Mouse (Mus musculus): ENCODE data around the gene Tnrc18.

GRCm38 (mm10) chr5:142678141-142678571, 139.3 kb downstream of the Tnrc18 start:
- TF ChIP-seq POLR2A (IDR thresholded peaks at IDR 0.05; ENCODE audit: borderline replicate concordance, insufficient read depth, low read length) (0 out of 2 replicates have a peak, but pooled peaks have one; percentile 15), CTCF (IDR thresholded peaks at IDR 0.05; ENCODE audit: borderline replicate concordance, insufficient read depth, low read depth, low read length) (peak; percentile 51; the same call in 1 of the 2 replicates)
